Mouse (Mus musculus): ENCODE measurements around the gene Hist1h2bm.

- TF ChIP-seq CTCF (IDR thresholded peaks at IDR 0.05; ENCODE audit: low read depth), result no peak
- no peak for TF ChIP-seq EP300 (IDR thresholded peaks at IDR 0.05; ENCODE audit: low read depth)
Measured at GRCm38 (mm10) chr13:21718381-21719080, 3.3 kb upstream of the Hist1h2bm start.
